Mouse (Mus musculus) urinary bladder, postnatal 4 days (tissue): ENCODE results near the gene 0610010F05Rik.
A peak's percentile ranks its signal among the peaks of the same experiment; 100 is the strongest.

Experiments used
- DNase-seq, 2 experiments: peaks; one replicate each; pipeline ENCODE4 v3.0.0; 2021 to 2022; ENCODE audit warnings: low spot score in 2 of 2

The 0610010F05Rik gene

DNA sequence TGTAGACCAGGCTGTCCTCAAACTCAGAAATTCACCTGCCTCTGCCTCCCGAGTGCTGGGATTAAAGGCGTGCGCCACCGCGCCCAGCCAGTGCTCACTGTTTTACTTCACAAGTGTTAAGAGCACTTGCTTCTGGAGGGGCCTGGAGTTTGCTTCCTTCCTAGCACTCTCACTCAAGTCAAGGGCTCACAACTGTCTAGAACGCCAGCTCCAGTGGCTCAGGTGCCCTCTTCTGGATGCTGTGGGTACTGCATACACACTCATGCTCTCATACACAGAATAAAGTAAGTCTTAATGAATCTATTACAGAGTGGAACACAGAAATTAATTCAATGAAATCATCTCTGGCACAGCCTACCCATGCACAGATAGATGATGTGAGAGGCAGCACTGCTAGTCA, 67.7 kb downstream of the 0610010F05Rik start:
- peak; percentile 30 to 73 for DNase-seq

DNA sequence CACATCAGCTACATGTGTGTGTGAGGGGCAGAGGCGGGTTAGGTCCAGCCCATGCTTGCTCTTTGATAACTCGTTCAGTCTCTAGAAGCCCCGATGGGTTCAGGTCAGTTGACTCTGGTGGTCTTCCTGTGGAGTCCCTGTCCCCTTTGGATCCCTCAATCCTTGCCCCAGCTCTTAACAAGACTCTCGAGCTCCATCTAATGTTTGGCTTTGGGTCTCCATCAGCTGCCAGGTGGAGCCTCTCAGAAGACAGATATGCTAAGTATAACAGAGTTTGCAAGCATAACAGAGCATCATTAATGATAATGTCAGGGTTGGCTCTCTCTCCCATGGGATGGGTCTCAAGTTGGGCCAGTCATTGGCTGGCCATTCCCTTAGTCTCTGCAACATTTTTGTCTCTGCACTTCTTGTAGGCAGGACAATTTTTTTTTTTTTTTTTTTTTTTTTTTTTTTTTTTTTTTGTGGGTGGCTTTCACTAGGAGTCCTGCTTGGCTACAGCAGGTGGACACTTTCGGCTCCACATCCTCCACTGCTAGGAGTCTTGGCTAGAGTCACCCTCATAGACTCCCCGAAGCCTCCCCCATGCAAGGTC, 76.3 kb downstream of the 0610010F05Rik start:
- no peak for DNase-seq

DNA sequence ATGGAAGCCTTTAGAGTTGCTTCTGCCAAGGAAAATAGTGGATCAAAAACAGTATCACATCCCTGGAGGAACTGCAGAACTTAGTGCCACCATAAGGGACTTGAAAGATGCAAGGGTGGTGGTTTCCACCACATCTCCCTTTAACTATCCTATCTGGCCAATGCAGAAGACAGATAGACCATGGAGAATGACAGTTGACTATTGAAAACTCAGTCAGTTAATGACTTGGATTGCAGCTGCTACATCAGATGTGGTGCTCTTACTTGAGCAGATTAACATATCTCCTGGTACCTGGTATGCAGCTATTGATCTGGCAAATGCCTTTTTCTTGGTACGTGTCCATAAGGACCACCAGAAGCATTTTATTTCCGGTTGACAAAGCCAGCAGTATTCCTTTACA, 96.0 kb downstream of the 0610010F05Rik start:
- no peak for DNase-seq

DNA sequence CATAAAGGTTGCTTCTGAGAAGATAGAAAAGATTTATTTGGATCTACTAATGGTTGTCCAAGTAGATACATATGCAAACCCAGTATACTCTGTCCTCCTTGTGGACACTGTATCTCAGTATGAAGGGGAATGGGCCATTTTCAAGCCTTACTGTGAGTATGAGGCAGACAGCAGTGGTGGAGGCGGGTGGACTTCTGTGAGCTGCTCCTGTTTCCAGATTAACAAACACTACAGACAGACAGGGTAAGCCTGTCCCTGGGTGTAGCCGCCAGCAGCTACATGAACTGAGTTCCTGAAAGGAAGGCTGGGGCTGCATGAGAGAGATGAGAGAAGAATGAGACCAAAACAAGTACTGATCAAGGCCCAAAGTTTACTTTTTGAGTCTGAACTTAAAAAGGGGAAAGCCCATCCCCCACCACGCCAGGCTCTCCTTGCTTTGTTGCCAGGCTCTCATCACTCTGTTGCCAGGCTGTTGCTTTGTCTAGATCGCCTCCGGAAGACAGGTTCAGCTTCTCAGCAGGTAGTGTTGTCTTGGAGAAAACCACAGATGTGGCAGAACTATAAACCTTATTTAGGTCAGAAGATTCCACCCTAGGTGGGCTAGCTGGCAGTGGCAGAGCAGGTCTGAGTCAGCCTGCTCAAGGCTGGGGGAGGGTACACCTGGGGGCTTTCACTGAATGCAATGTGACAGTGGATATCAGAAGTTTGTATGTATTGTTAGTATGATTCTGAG, 112.8 kb downstream of the 0610010F05Rik start, which contains the start of gene 1700093K21Rik:
TSS of gene 1700093K21Rik (minus strand) at position 683 of the 733 bp plus-strand sequence.
- no peak for DNase-seq

DNA sequence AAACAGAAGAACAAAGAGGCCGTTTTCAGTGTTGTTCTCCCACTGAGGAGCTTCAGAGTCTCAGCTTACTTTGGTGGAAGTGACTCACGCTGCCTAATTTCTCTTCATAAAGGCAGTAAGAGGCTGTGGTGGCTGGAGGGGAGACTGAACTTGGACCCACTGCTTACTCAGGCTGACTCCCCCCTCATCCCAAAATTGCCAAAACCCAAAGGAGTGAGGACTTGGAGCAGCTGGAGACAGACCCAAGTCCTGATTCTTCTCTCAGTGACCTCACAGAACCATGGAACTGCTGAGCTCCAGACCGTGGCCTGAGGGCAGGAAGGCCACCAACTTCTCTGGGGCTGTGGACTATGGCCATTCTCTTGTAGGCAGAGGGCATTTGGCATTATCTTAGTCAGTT, 114.5 kb downstream of the 0610010F05Rik start:
- no peak for DNase-seq

DNA sequence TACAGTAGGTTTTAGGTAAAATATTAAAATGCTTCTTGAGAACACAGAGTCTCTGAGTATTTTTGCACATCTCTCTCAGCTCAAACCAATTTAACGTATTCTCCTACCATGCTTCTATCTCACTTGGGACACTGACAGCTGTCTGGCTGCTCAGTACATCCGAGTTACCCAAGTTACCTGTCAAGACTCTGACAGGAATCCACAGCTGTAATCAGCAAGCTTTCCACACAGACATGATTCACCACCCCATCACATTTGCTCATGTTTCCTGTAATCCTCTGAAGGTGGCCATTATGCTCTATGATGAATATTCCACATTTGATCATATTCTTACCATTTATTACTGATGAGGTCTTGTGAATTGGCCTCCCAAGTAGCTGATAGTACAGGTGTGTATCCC, 118.1 kb downstream of the 0610010F05Rik start:
- no peak for DNase-seq
